Mouse (Mus musculus): ENCODE data around the gene Kmt2d. TPM values are rescaled to one million over a fixed set of nuclear protein-coding genes. Genes with fewer than 3 reads are reported as not detected.
A peak's percentile ranks its signal among the peaks of the same experiment; 100 is the strongest.

Gene Kmt2d
- total and polyA plus RNA-seq, 3 experiments, result 4.8 to 22.7 (median 14.1) TPM

- no peak for TF ChIP-seq ZKSCAN1 (IDR thresholded peaks at IDR 0.05; ENCODE audit: borderline replicate concordance, low read depth, low read length)
- TF ChIP-seq TBP (conservative IDR thresholded peaks at IDR 0.05; ENCODE audit: low read depth, low read length), result peak; percentile 76
- no peak for TF ChIP-seq SMC3 (IDR thresholded peaks at IDR 0.05; ENCODE audit: low read depth, low read length)
- no peak for TF ChIP-seq JUN (IDR thresholded peaks at IDR 0.05; ENCODE audit: insufficient read depth, low read depth, low read length)
- TF ChIP-seq USF2 (conservative IDR thresholded peaks at IDR 0.05; ENCODE audit: low read depth, low read length), result no peak
- TF ChIP-seq KAT2A (IDR thresholded peaks at IDR 0.05; ENCODE audit: insufficient replicate concordance, low read length), result no peak
- TF ChIP-seq CTCF (conservative IDR thresholded peaks at IDR 0.05 in 1 of 2, IDR thresholded peaks at IDR 0.05 in 1 of 2; ENCODE audit: low read depth in 2 of 2, low read length in 2 of 2), result peak in 1 of 2 experiments; percentile 73; a peak in 2 of 4 replicates
- TF ChIP-seq EP300 (IDR thresholded peaks at IDR 0.05; ENCODE audit: low read length), result no peak
- no peak for TF ChIP-seq MXI1 (IDR thresholded peaks at IDR 0.05; ENCODE audit: low read depth, low read length)
These were observed 40.0 kb downstream of the Kmt2d start, which contains the start of gene Prkag1 (continued) for GRCm38 (mm10) chr15:98830736-98831683.

- Histone ChIP-seq H3K4me2 (ENCODE audit: insufficient read depth, low read depth, poor library complexity, severe bottlenecking) (no peak overlapping the region), H3K27me3 (replicated peaks) (no peaks in the 10 kb centered on the region), H3K4me1 (ENCODE audit: control insufficient read depth in 1 of 2, insufficient read depth in 2 of 2) (peaks cover 4 to 41% of the 10 kb centered on the region in 2 experiments; a peak in 3 of 4 replicates), H3K4me3 (replicated peaks in 1 of 3; ENCODE audit: low read depth in 2 of 3, low read length in 2 of 3, poor library complexity in 1 of 3) (no peak overlapping the region), H3K27ac (ENCODE audit: insufficient read depth, low read depth) (no peak overlapping the region), H3K9ac (ENCODE audit: insufficient read depth, low read depth) (no peak overlapping the region), H3K9me3 (replicated peaks; ENCODE audit: low read length) (no peaks in the 10 kb centered on the region), H3K36me3 (replicated peaks in 1 of 2; ENCODE audit: control insufficient read depth in 1 of 2, insufficient read depth in 1 of 2, low read length in 1 of 2) (peaks cover 16 to 61% of the 10 kb centered on the region in 2 experiments), H3K79me2 (replicated peaks; ENCODE audit: control insufficient read depth, extremely low read depth, insufficient read depth, poor library complexity, severe bottlenecking) (peaks cover 8% of the 10 kb centered on the region; the same call in 1 of the 2 replicates)
- dilution Hi-C loops (cut with MboI; ENCODE audit: extremely low pct_ligation_motif_present, extremely low pct_unique_long_range_greater_than_20kb, low sequenced_read_pairs), result no loop called here
- DNase-seq (ENCODE audit: extremely low read depth), result no peak
- in situ Hi-C loops (cut with MboI; ENCODE audit: low pct_ligation_motif_present, low pct_unique_long_range_greater_than_20kb, low sequenced_read_pairs), result no loop called here
- TF ChIP-seq NRF1 (IDR thresholded peaks at IDR 0.05; ENCODE audit: low read depth, low read length) (no peak), SMC3 (IDR thresholded peaks at IDR 0.05; ENCODE audit: low read depth, low read length) (no peak)
These were observed 43.4 kb downstream of the Kmt2d start for GRCm38 (mm10) chr15:98827611-98828011.

GRCm38 (mm10) chr15:98823434-98823833 is 47.6 kb downstream of the Kmt2d start:
- Histone ChIP-seq H3K4me2 (ENCODE audit: insufficient read depth, low read depth, poor library complexity, severe bottlenecking) (no peak overlapping the region), H3K27ac (ENCODE audit: insufficient read depth, low read depth) (no peak overlapping the region), H3K4me3 (replicated peaks in 1 of 3; ENCODE audit: low read depth in 2 of 3, low read length in 2 of 3, poor library complexity in 1 of 3) (no peak overlapping the region), H3K4me1 (ENCODE audit: control insufficient read depth in 1 of 2, insufficient read depth in 2 of 2) (peaks cover 0 to 20% of the 10 kb centered on the region in 2 experiments; a peak in 2 of 4 replicates), H3K9me3 (replicated peaks; ENCODE audit: low read length) (no peaks in the 10 kb centered on the region), H3K79me2 (replicated peaks; ENCODE audit: control insufficient read depth, extremely low read depth, insufficient read depth, poor library complexity, severe bottlenecking) (no peaks in the 10 kb centered on the region), H3K27me3 (replicated peaks) (no peaks in the 10 kb centered on the region), H3K9ac (ENCODE audit: insufficient read depth, low read depth) (no peak overlapping the region), H3K36me3 (replicated peaks in 1 of 2; ENCODE audit: control insufficient read depth in 1 of 2, insufficient read depth in 1 of 2, low read length in 1 of 2) (peaks cover 19 to 88% of the 10 kb centered on the region in 2 experiments)
- dilution Hi-C loops (cut with MboI; ENCODE audit: extremely low pct_ligation_motif_present, extremely low pct_unique_long_range_greater_than_20kb, low sequenced_read_pairs) (no loop called here), in situ Hi-C loops (cut with MboI; ENCODE audit: low pct_ligation_motif_present, low pct_unique_long_range_greater_than_20kb, low sequenced_read_pairs) (no loop called here)
- TF ChIP-seq ZNF384 (IDR thresholded peaks at IDR 0.05; ENCODE audit: low read depth, low read length) (peak; percentile 59), JUN (IDR thresholded peaks at IDR 0.05; ENCODE audit: insufficient read depth, low read depth, low read length) (no peak), CTCF (conservative IDR thresholded peaks at IDR 0.05 in 1 of 2, IDR thresholded peaks at IDR 0.05 in 1 of 2; ENCODE audit: low read depth in 2 of 2, low read length in 2 of 2) (peak in 1 of 2 experiments; percentile 55; a peak in 2 of 4 replicates)
- DNase-seq (ENCODE audit: extremely low read depth), result peak; percentile 38
